25 mouse cellular contexts compared by ENCODE assay signal in genomic region chr3:96883690-96884089, GRCm38 (mm10). TPM values are rescaled to one million over a fixed set of nuclear protein-coding genes. Genes with fewer than 3 reads are reported as not detected.
DNase-seq lines count a peak whose midpoint lies in the region; ATAC-seq and TF ChIP-seq lines count a peak whose summit lies in the region.
"Had no signal": no experiment of that assay in that cellular context is flagged by ENCODE, and none has a peak within 500 bp of the region (broad histone marks: within the 10 kb centered on the region; RNA-seq: fewer than 3 reads in every experiment).

No protein-coding gene starts in this region.

- H3K4me2 ChIP-seq in kidney, embryonic 14.5 days (replicated peaks; ENCODE audit: low read depth, low read length) = no peak overlapping the region
- no peak overlapping the region for H3K4me2 ChIP-seq in intestine, embryonic 15.5 days (replicated peaks)
- H3K4me2 ChIP-seq: forebrain, embryonic 13.5 days; heart, embryonic 13.5 days; hindbrain, embryonic 12.5 days had no signal

- H3K4me3 ChIP-seq in layer of hippocampus, adult 2 months = no peak overlapping the region
- H3K4me3 ChIP-seq in macrophage (ENCODE audit: inconsistent target) = no peak overlapping the region
- no peak overlapping the region for H3K4me3 ChIP-seq in kidney, embryonic 14.5 days (ENCODE audit: low read length)
- no peak overlapping the region for H3K4me3 ChIP-seq in intestine, embryonic 15.5 days (replicated peaks)
- H3K4me3 ChIP-seq: embryonic facial prominence, embryonic 10.5 days; forebrain, embryonic 13.5 days; gastrocnemius, adult 2 months; heart, embryonic 13.5 days; hindbrain, embryonic 12.5 days had no signal

- ATAC-seq in kidney, embryonic 14.5 days (ENCODE audit: low FRiP score, low TSS enrichment) = no peak
- no peak for ATAC-seq in intestine, embryonic 15.5 days
- ATAC-seq: activated CD4-positive, CD25-positive, alpha-beta regulatory T cell, adult 4 months; forebrain, embryonic 13.5 days; hindbrain, embryonic 16.5 days; Patski had no signal

- H3K36me3 ChIP-seq in macrophage (ENCODE audit: inconsistent target) = peaks cover 24% of the 10 kb centered on the region; the same call in 1 of the 2 replicates
- peaks cover 45% of the 10 kb centered on the region for H3K36me3 ChIP-seq in kidney, embryonic 14.5 days (ENCODE audit: control insufficient read depth, insufficient read depth, low read length)
- H3K36me3 ChIP-seq in intestine, embryonic 15.5 days = peaks cover 15% of the 10 kb centered on the region; the same call in 1 of the 2 replicates

- H3K27ac ChIP-seq in layer of hippocampus, adult 2 months = peak overlapping the region; percentile 25; the same call in 1 of the 2 replicates
- 0 out of 2 replicates have a peak overlapping the region, but pooled peaks have one; percentile 12 for H3K27ac ChIP-seq in macrophage
- no peak overlapping the region for H3K27ac ChIP-seq in kidney, embryonic 14.5 days (ENCODE audit: low read depth, low read length)
- H3K27ac ChIP-seq in intestine, embryonic 15.5 days = no peak overlapping the region
- H3K27ac ChIP-seq: embryonic facial prominence, embryonic 10.5 days; forebrain, embryonic 13.5 days; gastrocnemius, adult 2 months; heart, embryonic 13.5 days; hindbrain, embryonic 12.5 days had no signal

- TF ChIP-seq CTCF in layer of hippocampus, adult 2 months (conservative IDR thresholded peaks at IDR 0.05) = no peak

- no peaks in the 10 kb centered on the region for H3K79me2 ChIP-seq in macrophage (ENCODE audit: inconsistent target)

- H3K9me3 ChIP-seq in kidney, embryonic 14.5 days (ENCODE audit: control insufficient read depth, low read length) = no peaks in the 10 kb centered on the region
- no peaks in the 10 kb centered on the region for H3K9me3 ChIP-seq in intestine, embryonic 15.5 days
- H3K9me3 ChIP-seq: embryonic facial prominence, embryonic 10.5 days; forebrain, embryonic 13.5 days; heart, embryonic 13.5 days; hindbrain, embryonic 12.5 days had no signal

- no peaks in the 10 kb centered on the region for H3K4me1 ChIP-seq in kidney, embryonic 14.5 days (ENCODE audit: control insufficient read depth, insufficient read depth, low read length)
- no peaks in the 10 kb centered on the region for H3K4me1 ChIP-seq in intestine, embryonic 15.5 days (replicated peaks)
- H3K4me1 ChIP-seq: forebrain, embryonic 13.5 days; heart, embryonic 13.5 days; hindbrain, embryonic 12.5 days had no signal

- no peaks in the 10 kb centered on the region for H3K27me3 ChIP-seq in kidney, embryonic 14.5 days (ENCODE audit: control insufficient read depth, insufficient read depth, low read length)
- H3K27me3 ChIP-seq in intestine, embryonic 15.5 days (replicated peaks) = no peaks in the 10 kb centered on the region
- H3K27me3 ChIP-seq: forebrain, embryonic 13.5 days; heart, embryonic 13.5 days; hindbrain, embryonic 12.5 days; Patski had no signal

- H3K9ac ChIP-seq in kidney, embryonic 14.5 days (ENCODE audit: low read depth, low read length) = no peak overlapping the region
- H3K9ac ChIP-seq in intestine, embryonic 15.5 days = no peak overlapping the region
- H3K9ac ChIP-seq: forebrain, embryonic 13.5 days; heart, embryonic 13.5 days; hindbrain, embryonic 12.5 days had no signal

- no peak for DNase-seq in layer of hippocampus, adult 2 months (ENCODE audit: low spot score in 2 of 2)
- DNase-seq in layer of hippocampus, adult 18-20 months (ENCODE audit: low spot score in 2 of 2) = no peak
- DNase-seq in CD4-positive helper T cell, adult 2 months (ENCODE audit: low read depth, low spot score) = peak; percentile 32
- peak; percentile 16 for DNase-seq in adipocyte (ENCODE audit: low spot score)
- DNase-seq in left cerebral cortex, adult 11 months (ENCODE audit: low spot score) = no peak
- DNase-seq: adrenal gland, adult 2 months; adrenal gland, postnatal 25 days; cerebellum, postnatal 10 days; gastrocnemius, adult 2 months; gastrocnemius, postnatal 25 days; heart, postnatal 4 days had no signal

- WGBS in macrophage (ENCODE audit: missing documents) = 52% methylated on average over 7 of the region's 7 CpGs
- WGBS in kidney, embryonic 14.5 days = 93% methylated on average over 7 of the region's 7 CpGs
- 92% methylated on average over 7 of the region's 7 CpGs for whole genome bisulfite sequencing in intestine, embryonic 15.5 days

RNA-seq across cellular contexts. Expression of gene Gja5, which starts 20.8 kb away (rescaled TPM):
- 1 to 10 TPM in 1 of 2 experiments, under 1 TPM in 1; 0.84 to 1.4 TPM for total RNA-seq in layer of hippocampus, adult 2 months (2021)
- under 1 TPM; 0.53 to 0.69 TPM for total RNA-seq in layer of hippocampus, adult 18-20 months (2021)
- not detected for total RNA-seq in macrophage (2018; cell fraction: chromatin; rRNA removed)
- total RNA-seq in macrophage (2018; cell fraction: cytosol; rRNA removed) = not detected
- not detected for total RNA-seq in macrophage (2018; cell fraction: nucleus; rRNA removed)
- not detected in 3 replicates for polyA plus RNA-seq in macrophage (2018)
- 5.6 TPM in 2 replicates for polyA plus RNA-seq in kidney, embryonic 14.5 days (2014; fragmentation: Nextera tagmentation; extraction: Ambion mirVana)
- polyA plus RNA-seq in intestine, embryonic 15.5 days (2015; fragmentation: Nextera tagmentation; extraction: Ambion mirVana) = 14.8 and 16.4 TPM in 2 replicates

RNA-seq across cellular contexts. Expression of gene Gpr89, which starts 21.5 kb away (rescaled TPM):
- 10 to 100 TPM; 40.1 to 46.1 TPM for total RNA-seq in layer of hippocampus, adult 2 months (2021)
- total RNA-seq in layer of hippocampus, adult 18-20 months (2021) = 10 to 100 TPM; 42.7 to 43.4 TPM
- total RNA-seq in macrophage (2018; cell fraction: chromatin; rRNA removed) = 10 to 100 TPM in 23 of 26 experiments, 1 to 10 TPM in 3; 7.9 to 64.3 (median 25.9) TPM
- total RNA-seq in macrophage (2018; cell fraction: cytosol; rRNA removed) = 10 to 100 TPM; 10.9 to 20.8 (median 15.5) TPM
- total RNA-seq in macrophage (2018; cell fraction: nucleus; rRNA removed) = 10 to 100 TPM in 24 of 26 experiments, 1 to 10 TPM in 2; 9.9 to 35.2 (median 19.5) TPM
- 14.4 to 17.1 TPM (median 15.9 TPM) in 3 replicates for polyA plus RNA-seq in macrophage (2018)
- polyA plus RNA-seq in kidney, embryonic 14.5 days (2014; fragmentation: Nextera tagmentation; extraction: Ambion mirVana) = 47.3 and 50.9 TPM in 2 replicates
- 74.3 and 75.0 TPM in 2 replicates for polyA plus RNA-seq in intestine, embryonic 15.5 days (2015; fragmentation: Nextera tagmentation; extraction: Ambion mirVana)

RNA-seq across cellular contexts. Expression of gene Gja8, which starts 42.1 kb away (rescaled TPM):
- total RNA-seq in layer of hippocampus, adult 2 months (2021) = not detected
- not detected for total RNA-seq in layer of hippocampus, adult 18-20 months (2021)
- total RNA-seq in macrophage (2018; cell fraction: chromatin; rRNA removed) = not detected
- total RNA-seq in macrophage (2018; cell fraction: cytosol; rRNA removed) = not detected
- not detected for total RNA-seq in macrophage (2018; cell fraction: nucleus; rRNA removed)
- not detected in 3 replicates for polyA plus RNA-seq in macrophage (2018)
- polyA plus RNA-seq in kidney, embryonic 14.5 days (2014; fragmentation: Nextera tagmentation; extraction: Ambion mirVana) = 0.16 and 0.20 TPM in 2 replicates
- 0.01 and 0.03 TPM in 2 replicates for polyA plus RNA-seq in intestine, embryonic 15.5 days (2015; fragmentation: Nextera tagmentation; extraction: Ambion mirVana)
- total RNA-seq: adrenal gland, adult 2 months; adrenal gland, postnatal 25 days; gastrocnemius, adult 2 months; gastrocnemius, postnatal 25 days; granulocyte monocyte progenitor cell, adult 5-6 weeks; heart, postnatal 4 days had no signal
- polyA plus RNA-seq: adrenal gland, adult 2 months; cerebellum, adult 2 months; embryonic facial prominence, embryonic 14.5 days; forebrain, embryonic 13.5 days; heart, embryonic 13.5 days; heart, postnatal 0 days had no signal

RNA-seq across cellular contexts. Expression of gene Cd160, which starts 54.5 kb away (rescaled TPM):
- total RNA-seq in layer of hippocampus, adult 2 months (2021) = not detected
- not detected for total RNA-seq in layer of hippocampus, adult 18-20 months (2021)
- total RNA-seq in macrophage (2018; cell fraction: chromatin; rRNA removed) = not detected
- not detected for total RNA-seq in macrophage (2018; cell fraction: cytosol; rRNA removed)
- not detected for total RNA-seq in macrophage (2018; cell fraction: nucleus; rRNA removed)
- polyA plus RNA-seq in macrophage (2018) = 0.14 TPM in 1 of 3 replicates, not detected in the others
- 0.08 and 0.17 TPM in 2 replicates for polyA plus RNA-seq in kidney, embryonic 14.5 days (2014; fragmentation: Nextera tagmentation; extraction: Ambion mirVana)
- 1.1 and 1.4 TPM in 2 replicates for polyA plus RNA-seq in intestine, embryonic 15.5 days (2015; fragmentation: Nextera tagmentation; extraction: Ambion mirVana)
- total RNA-seq: adrenal gland, adult 2 months; adrenal gland, postnatal 25 days; gastrocnemius, adult 2 months; gastrocnemius, postnatal 25 days; heart, postnatal 4 days had no signal
- polyA plus RNA-seq: cerebellum, adult 2 months; heart, postnatal 0 days had no signal

RNA-seq across cellular contexts. Expression of gene Pdzk1, which starts 54.6 kb away (rescaled TPM):
- total RNA-seq in layer of hippocampus, adult 2 months (2021) = under 1 TPM in 1 of 2 experiments, not detected in 1; 0.33 TPM
- under 1 TPM; 0.46 to 0.50 TPM for total RNA-seq in layer of hippocampus, adult 18-20 months (2021)
- 1 to 10 TPM in 12 of 26 experiments, under 1 TPM in 7, not detected in 7; 0.30 to 5.7 (median 1.4) TPM for total RNA-seq in macrophage (2018; cell fraction: chromatin; rRNA removed)
- total RNA-seq in macrophage (2018; cell fraction: cytosol; rRNA removed) = under 1 TPM in 8 of 26 experiments, not detected in 18; 0.03 to 0.50 (median 0.11) TPM
- total RNA-seq in macrophage (2018; cell fraction: nucleus; rRNA removed) = 1 to 10 TPM in 4 of 26 experiments, under 1 TPM in 11, not detected in 11; 0.24 to 6.2 (median 0.78) TPM
- not detected in 3 replicates for polyA plus RNA-seq in macrophage (2018)
- polyA plus RNA-seq in kidney, embryonic 14.5 days (2014; fragmentation: Nextera tagmentation; extraction: Ambion mirVana) = 36.0 and 63.3 TPM in 2 replicates
- 16.0 and 19.9 TPM in 2 replicates for polyA plus RNA-seq in intestine, embryonic 15.5 days (2015; fragmentation: Nextera tagmentation; extraction: Ambion mirVana)
- total RNA-seq: adrenal gland, postnatal 25 days; gastrocnemius, adult 2 months; gastrocnemius, postnatal 25 days; granulocyte monocyte progenitor cell, adult 5-6 weeks had no signal
- polyA plus RNA-seq: adrenal gland, adult 2 months; embryonic facial prominence, embryonic 14.5 days; forebrain, embryonic 13.5 days had no signal

Comparison
In these comparisons a context has a peak if more than half of its experiments do, and no peak if none do; other contexts are left out.
1. DNase-seq: peak in CD4-positive helper T cell, adult 2 months (single experiment) and adipocyte (single experiment); none in layer of hippocampus, adult 2 months (0 of 2), layer of hippocampus, adult 18-20 months (0 of 2) and left cerebral cortex, adult 11 months (single experiment).
2. H3K27ac ChIP-seq: peak in layer of hippocampus, adult 2 months (single experiment) and macrophage (single experiment); none in kidney, embryonic 14.5 days (single experiment) and intestine, embryonic 15.5 days (single experiment).